Comparison of ENCODE assay signal across 18 mouse cellular contexts in the genomic region with DNA sequence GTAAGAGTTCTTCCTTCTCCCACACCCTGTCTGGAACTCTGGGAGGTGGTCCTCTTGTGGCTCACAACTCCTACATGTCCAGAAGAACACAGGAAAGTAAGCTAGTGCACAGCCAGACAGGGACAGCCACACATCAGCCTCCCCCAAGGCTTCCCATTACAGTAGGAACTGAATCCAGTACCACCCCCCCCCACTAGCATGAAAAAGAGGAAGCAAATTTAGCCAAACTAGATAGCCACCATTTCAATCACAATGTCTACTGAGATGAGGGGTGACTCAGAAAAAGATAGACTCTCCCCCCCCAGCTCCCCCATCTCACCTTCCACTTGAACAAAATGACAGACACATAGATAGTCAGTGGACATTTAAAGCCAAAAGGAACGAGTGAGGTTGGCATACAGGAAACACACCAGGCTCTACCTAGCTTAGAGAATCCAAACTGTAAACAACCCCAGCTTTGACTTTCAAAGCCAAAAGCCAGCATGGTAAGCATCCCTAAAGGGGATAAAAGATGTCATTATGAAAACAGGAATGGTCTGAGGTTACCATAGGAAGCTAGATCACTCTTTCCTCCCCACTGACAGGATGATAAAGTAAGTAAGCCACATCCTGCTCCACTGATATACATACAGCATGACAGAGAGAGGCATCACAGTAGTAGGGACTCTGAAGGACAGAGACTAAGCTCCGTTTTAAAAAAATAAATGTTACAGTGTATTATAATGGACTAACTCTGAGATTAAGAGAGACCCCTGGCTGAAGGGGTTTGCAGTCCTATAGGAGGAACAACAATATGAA.
DNase-seq lines count a peak whose midpoint lies in the region; ATAC-seq and TF ChIP-seq lines count a peak whose summit lies in the region.
"Had no signal": no experiment of that assay in that cellular context is flagged by ENCODE, and none has a peak within 500 bp of the region (broad histone marks: within the 10 kb centered on the region; RNA-seq: fewer than 3 reads in every experiment).

No protein-coding gene starts in this region.

- H3K79me2 ChIP-seq in MEL (ENCODE audit: control insufficient read depth, insufficient read depth, low read length, poor library complexity) (no peaks in the 10 kb centered on the region), macrophage (ENCODE audit: inconsistent target) (no peaks in the 10 kb centered on the region)

- 12% methylated on average over 2 of the region's 2 CpGs for WGBS in macrophage (ENCODE audit: missing documents)
- 42% methylated on average over 2 of the region's 2 CpGs for WGBS in lung, adult 2 months

- TF ChIP-seq POLR2A in MEL (IDR thresholded peaks at IDR 0.05; ENCODE audit: control insufficient read depth in 1 of 2, insufficient read depth in 1 of 2, low read depth in 1 of 2, low read length in 2 of 2, poor library complexity in 1 of 2): no peak
- TF ChIP-seq POLR2A in lung, adult 2 months (IDR thresholded peaks at IDR 0.05; ENCODE audit: borderline replicate concordance, extremely low read depth, low read depth, low read length): no peak

- H3K27ac ChIP-seq in MEL (ENCODE audit: control insufficient read depth, low read depth, low read length) (no peak overlapping the region), macrophage (0 out of 2 replicates have a peak overlapping the region, but pooled peaks have one; percentile 7)
- H3K27ac ChIP-seq: forebrain, embryonic 15.5 days; hindbrain, embryonic 15.5 days had no signal

- TF ChIP-seq RAD21 in MEL (IDR thresholded peaks at IDR 0.05; ENCODE audit: low read depth, low read length): no peak

- DNase-seq in 416B (ENCODE audit: low read depth): peak; percentile 19
- DNase-seq in MEL (ENCODE audit: low read depth, low spot score): peak; percentile 4
- no peak for DNase-seq in left cerebral cortex, postnatal 10 days (ENCODE audit: extremely low spot score in 1 of 2, low spot score in 2 of 2)
- DNase-seq in layer of hippocampus, adult 9-10 months (ENCODE audit: low spot score): no peak
- DNase-seq in left cerebral cortex, postnatal 36 days (ENCODE audit: low spot score in 2 of 2): no peak
- no peak for DNase-seq in lung, adult 2 months
- DNase-seq: adrenal gland, postnatal 14 days; cerebellum, adult 18-20 months; cerebellum, adult 9-11 months; cerebellum, postnatal 36 days; gastrocnemius, postnatal 10 days had no signal

- intact Hi-C loops in left cerebral cortex, postnatal 10 days (cut with DNase I): no loop called here
- intact Hi-C loops in left cerebral cortex, postnatal 36 days (cut with DNase I): no loop called here

- H3K4me1 ChIP-seq in MEL (ENCODE audit: control insufficient read depth in 1 of 2, insufficient read depth in 2 of 2, low read length in 2 of 2): no peaks in the 10 kb centered on the region
- no peaks in the 10 kb centered on the region for H3K4me1 ChIP-seq in lung, adult 2 months (ENCODE audit: control insufficient read depth, insufficient read depth, low read length)
- H3K4me1 ChIP-seq: forebrain, embryonic 15.5 days; hindbrain, embryonic 15.5 days had no signal

- ATAC-seq in monocyte, adult 5-6 weeks (replicated peaks; ENCODE audit: insufficient number of reproducible peaks, low FRiP score, low TSS enrichment, poor library complexity, severe bottlenecking): 0 out of 2 replicates have a peak, but pooled peaks have one; percentile 47
- ATAC-seq: activated CD4-positive, CD25-positive, alpha-beta regulatory T cell, adult 4 months; forebrain, embryonic 15.5 days had no signal

- H3K9me3 ChIP-seq in MEL (replicated peaks; ENCODE audit: insufficient read depth, low read length): no peaks in the 10 kb centered on the region
- H3K9me3 ChIP-seq: forebrain, embryonic 15.5 days; heart, embryonic 12.5 days; hindbrain, embryonic 15.5 days had no signal

- no peak for TF ChIP-seq EP300 in MEL (IDR thresholded peaks at IDR 0.05; ENCODE audit: low read depth in 1 of 2, low read length in 2 of 2)

- H3K36me3 ChIP-seq in MEL (ENCODE audit: control insufficient read depth in 1 of 2, insufficient read depth in 2 of 2, low read length in 2 of 2) (no peaks in the 10 kb centered on the region), macrophage (ENCODE audit: inconsistent target) (no peaks in the 10 kb centered on the region)
- H3K36me3 ChIP-seq: forebrain, embryonic 15.5 days; heart, embryonic 12.5 days; hindbrain, embryonic 15.5 days had no signal

- TF ChIP-seq CTCF in MEL (IDR thresholded peaks at IDR 0.05 in 2 of 3, conservative IDR thresholded peaks at IDR 0.05 in 1 of 3; ENCODE audit: control insufficient read depth in 1 of 3, insufficient read depth in 1 of 3, low read depth in 2 of 3, low read length in 3 of 3, poor library complexity in 1 of 3, severe bottlenecking in 1 of 3): no peak
- TF ChIP-seq CTCF in lung, adult 2 months (IDR thresholded peaks at IDR 0.05; ENCODE audit: insufficient read depth, low read length): no peak

- H3K4me3 ChIP-seq in MEL (ENCODE audit: control insufficient read depth in 1 of 2, insufficient read depth in 1 of 2, low read depth in 2 of 2, low read length in 2 of 2) (no peak overlapping the region), macrophage (ENCODE audit: inconsistent target) (no peak overlapping the region)
- H3K4me3 ChIP-seq in lung, adult 2 months (replicated peaks; ENCODE audit: extremely low read depth, low read depth, low read length): no peak overlapping the region
- H3K4me3 ChIP-seq: forebrain, embryonic 15.5 days; heart, embryonic 12.5 days; hindbrain, embryonic 15.5 days had no signal

- no peak overlapping the region for H3K9ac ChIP-seq in MEL (ENCODE audit: control insufficient read depth, low read depth, low read length, poor library complexity, severe bottlenecking)
- H3K9ac ChIP-seq: forebrain, embryonic 15.5 days; heart, embryonic 12.5 days; hindbrain, embryonic 15.5 days had no signal

- H3K27me3 ChIP-seq in MEL (ENCODE audit: control insufficient read depth in 1 of 2, insufficient read depth in 2 of 2, low read length in 2 of 2): no peaks in the 10 kb centered on the region
- H3K27me3 ChIP-seq: forebrain, embryonic 15.5 days; heart, embryonic 12.5 days; hindbrain, embryonic 15.5 days; Patski had no signal

TF ChIP-seq in MEL, 35 proteins besides CTCF, POLR2A, EP300 and RAD21:
- TF ChIP-seq MEF2A (IDR thresholded peaks at IDR 0.05; ENCODE audit: extremely low read depth, insufficient replicate concordance, low read depth, low read length, poor library complexity, severe bottlenecking): no peak
- no peak for TF ChIP-seq ZMIZ1 (IDR thresholded peaks at IDR 0.05; ENCODE audit: low read depth, low read length)
- no peak for TF ChIP-seq TAL1 (IDR thresholded peaks at IDR 0.05; ENCODE audit: low read length)
- no peak for TF ChIP-seq MAFK (IDR thresholded peaks at IDR 0.05; ENCODE audit: borderline replicate concordance, low read depth, low read length)
- no peak for TF ChIP-seq USF1 (IDR thresholded peaks at IDR 0.05; ENCODE audit: low read depth, low read length)

Comparison
In these comparisons a context has a peak if more than half of its experiments do, and no peak if none do; other contexts are left out.
1. DNase-seq: peak in 416B (single experiment) and MEL (single experiment); none in left cerebral cortex, postnatal 10 days (0 of 2), layer of hippocampus, adult 9-10 months (single experiment), left cerebral cortex, postnatal 36 days (0 of 2) and lung, adult 2 months (single experiment).